Mouse (Mus musculus): Measurements from ENCODE around the gene Car7. TPM values are rescaled to one million over a fixed set of nuclear protein-coding genes. Genes with fewer than 3 reads are reported as not detected.

Gene Car7
- polyA plus RNA-seq (2017; shearing (Covaris generic)), result 3.1 TPM

DNA sequence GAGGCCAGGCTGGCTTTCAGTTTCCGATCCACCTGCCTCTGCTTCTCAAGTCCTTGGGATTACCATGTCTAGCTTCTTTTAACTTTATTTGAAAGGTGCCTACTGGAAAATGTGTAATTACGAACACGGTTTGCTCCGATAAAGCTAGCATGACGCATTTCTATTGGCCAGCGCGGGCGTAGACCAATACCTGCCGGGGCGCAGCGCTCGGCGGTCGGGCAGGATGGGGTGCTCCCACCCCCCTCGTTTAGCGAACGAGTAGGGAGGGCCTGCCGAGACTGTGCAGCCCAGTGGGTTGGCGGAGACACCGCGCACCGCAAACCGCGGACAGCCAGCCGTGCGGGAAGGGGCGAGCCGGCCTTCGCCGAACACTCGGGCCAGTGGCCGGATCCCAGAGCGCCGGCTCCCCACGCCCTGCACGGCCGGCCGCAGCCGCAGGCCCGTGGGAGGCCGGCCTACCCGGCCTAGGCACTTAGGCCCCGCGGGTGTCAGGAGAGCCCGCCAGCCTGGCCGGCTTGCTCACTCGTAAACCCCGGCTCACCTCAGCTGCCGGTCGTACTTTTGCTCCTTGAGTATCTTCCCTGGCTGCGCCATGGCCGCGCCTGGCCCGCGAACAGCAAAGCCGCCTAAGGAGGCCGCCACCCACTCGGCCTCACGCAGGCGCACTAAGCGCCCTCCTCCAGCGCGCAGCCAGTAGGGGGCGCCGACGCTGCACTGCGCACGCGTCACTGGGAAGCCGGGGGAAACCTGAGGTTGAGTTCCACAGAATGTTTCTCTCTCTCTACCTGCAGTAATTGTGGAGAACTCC is at the start of gene Car7, which contains the start of gene Nae1:
Car7 (plus strand) TSS at position 719 of the 808 bp plus-strand sequence.
Nae1 (minus strand) TSS at position 667 of the 808 bp plus-strand sequence.

DNA sequence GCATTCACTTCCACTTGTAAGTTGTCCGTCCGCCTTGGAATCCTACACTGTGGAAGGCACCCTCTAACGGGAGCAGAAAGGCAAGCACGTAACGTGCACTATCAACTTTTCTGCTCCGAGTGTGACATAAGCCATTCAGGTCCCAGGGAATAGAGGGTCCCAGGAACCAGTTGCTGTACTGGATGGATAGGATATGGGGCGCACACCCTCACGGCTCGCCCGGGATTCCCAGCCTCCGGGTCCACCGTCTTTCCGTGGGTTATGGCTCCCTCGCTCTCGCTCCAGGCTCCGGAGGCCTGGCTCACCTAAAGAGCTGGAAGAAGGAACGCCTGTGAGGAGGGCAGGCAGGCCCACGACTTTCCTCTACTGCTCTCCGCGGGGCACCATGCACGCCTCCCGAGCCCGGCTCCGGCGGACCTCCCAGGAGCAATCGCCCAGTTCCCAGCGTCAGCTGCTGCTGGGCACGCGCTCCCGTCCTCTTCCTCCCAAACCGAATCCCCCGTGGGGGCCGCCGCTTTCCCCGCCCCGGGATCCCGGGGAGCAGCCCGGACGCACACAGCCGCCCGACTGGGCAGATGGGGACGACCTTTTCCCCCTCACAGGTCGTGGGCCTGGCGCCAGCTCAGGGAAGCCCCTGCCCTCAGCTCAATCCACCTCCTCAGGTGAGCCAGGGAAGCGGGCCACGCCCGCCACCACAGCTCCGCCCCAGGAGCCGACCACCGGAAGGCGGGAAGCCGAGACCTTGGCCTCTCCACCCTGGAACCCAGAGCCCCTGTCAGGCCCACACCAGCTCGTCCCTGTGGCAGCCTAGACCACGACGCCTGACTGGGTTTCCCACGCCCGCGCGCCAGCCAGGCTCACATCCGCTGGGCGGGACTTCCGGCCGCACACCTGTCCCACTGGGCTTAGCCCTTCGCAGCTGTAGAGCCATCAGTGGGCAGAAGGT is 25.2 kb upstream of the Car7 start, which contains the start of gene Terb1:
Terb1 (minus strand) TSS at position 850 of the 946 bp plus-strand sequence.

GRCm38 (mm10) chr8:104591133-104591834 is 56.8 kb downstream of the Car7 start, which contains the start of gene Pdp2:
Gene Pdp2 (plus strand): TSS chr8:104591451.

Other genes with a start within 250 kb of the Car7 start
- not detected for gene Cmtm2a, start 241.5 kb upstream of the Car7 start, polyA plus RNA-seq (2017; shearing (Covaris generic))
- gene Gm45711, start 224.6 kb upstream of the Car7 start, polyA plus RNA-seq (2017; shearing (Covaris generic)), result not detected
- gene Cmtm1, start 224.5 kb upstream of the Car7 start, polyA plus RNA-seq (2017; shearing (Covaris generic)), result not detected
- gene Gm11020, start 213.1 kb upstream of the Car7 start, polyA plus RNA-seq (2017; shearing (Covaris generic)), result not detected
- not detected for gene Cmtm2b, start 212.5 kb upstream of the Car7 start, polyA plus RNA-seq (2017; shearing (Covaris generic))
- 9.0 TPM for gene Cmtm3, start 195.3 kb upstream of the Car7 start, polyA plus RNA-seq (2017; shearing (Covaris generic))
- gene Cmtm4, start 138.9 kb upstream of the Car7 start, polyA plus RNA-seq (2017; shearing (Covaris generic)), result 0.71 TPM
- 64.1 TPM for gene Dync1li2, start 91.6 kb upstream of the Car7 start, polyA plus RNA-seq (2017; shearing (Covaris generic))
- not detected for gene Terb1, start 24.8 kb upstream of the Car7 start, polyA plus RNA-seq (2017; shearing (Covaris generic))
- 83.2 TPM for gene Nae1, start 52 bp upstream of the Car7 start, polyA plus RNA-seq (2017; shearing (Covaris generic))
- gene Pdp2, start 56.8 kb downstream of the Car7 start, polyA plus RNA-seq (2017; shearing (Covaris generic)), result 4.7 TPM
- not detected for gene Cdh16, start 89.7 kb downstream of the Car7 start, polyA plus RNA-seq (2017; shearing (Covaris generic))
- 189 TPM for gene Rrad, start 96.6 kb downstream of the Car7 start, polyA plus RNA-seq (2017; shearing (Covaris generic))
- gene Ciao2b, start 107.3 kb downstream of the Car7 start, polyA plus RNA-seq (2017; shearing (Covaris generic)), result 125 TPM
- not detected for gene Ces2a, start 199.3 kb downstream of the Car7 start, polyA plus RNA-seq (2017; shearing (Covaris generic))